Mouse (Mus musculus) spleen, embryonic (tissue): ENCODE data around the gene Scd3.

Experiments
- CTCF ChIA-PET: fragments of 350-600 bp; sonication (Branson Sonifier 250); formaldehyde crosslinking; loops from one replicate; lab custom pipeline; 2022; lab: Charles Lee

Gene Scd3

GRCm38 (mm10) chr19:44203015-44203564 lies at the start of gene Scd3:
Gene Scd3 (plus strand): TSS chr19:44203269.
- CTCF ChIA-PET, result no interaction called here

- CTCF ChIA-PET, result no interaction called here
Observed at GRCm38 (mm10) chr19:44153781-44154180, 49.3 kb upstream of the Scd3 start.

- CTCF ChIA-PET, result no interaction called here
Observed at GRCm38 (mm10) chr19:44157005-44157404, 46.1 kb upstream of the Scd3 start.

GRCm38 (mm10) chr19:44159386-44159785 lies 43.7 kb upstream of the Scd3 start:
- CTCF ChIA-PET, result interaction anchor here (0.6 kb wide), 1 partner anchor 387 kb away, joined by 5 read pairs; no protein-coding TSS in a partner anchor

GRCm38 (mm10) chr19:44161515-44161914 lies 41.6 kb upstream of the Scd3 start:
- CTCF ChIA-PET, result interaction anchor here (0.6 to 0.9 kb wide), 2 partner anchors 33 to 46 kb away, joined by 7 to 8 read pairs; no protein-coding TSS in a partner anchor

GRCm38 (mm10) chr19:44174835-44175234 lies 28.2 kb upstream of the Scd3 start:
- CTCF ChIA-PET, result no interaction called here

- CTCF ChIA-PET, result no interaction called here
Observed at GRCm38 (mm10) chr19:44176741-44177140, 26.3 kb upstream of the Scd3 start.

- CTCF ChIA-PET, result interaction anchor here (0.6 to 0.7 kb wide), 2 partner anchors 114 to 506 kb away, joined by 3 to 15 read pairs; no protein-coding TSS in a partner anchor
Observed at GRCm38 (mm10) chr19:44180502-44180901, 22.6 kb upstream of the Scd3 start.

GRCm38 (mm10) chr19:44183968-44184367 lies 19.1 kb upstream of the Scd3 start:
- CTCF ChIA-PET, result no interaction called here

- CTCF ChIA-PET, result no interaction called here
Observed at GRCm38 (mm10) chr19:44189056-44189455, 14.0 kb upstream of the Scd3 start.

- CTCF ChIA-PET, result no interaction called here
Observed at GRCm38 (mm10) chr19:44192342-44192741, 10.7 kb upstream of the Scd3 start, which contains the start of gene Pkd2l1. Gene Pkd2l1 (minus strand): TSS chr19:44192442.

GRCm38 (mm10) chr19:44193906-44194305 lies 9.2 kb upstream of the Scd3 start:
- CTCF ChIA-PET, result interaction anchor here (0.7 kb wide), 1 partner anchor 1414 kb away, joined by 13 read pairs; the partner anchor contains the start of gene Hps1

- CTCF ChIA-PET, result interaction anchor here (0.8 kb wide), 1 partner anchor 34 kb away, joined by 7 read pairs; no protein-coding TSS in a partner anchor
Observed at GRCm38 (mm10) chr19:44195138-44195537, 7.9 kb upstream of the Scd3 start.

- CTCF ChIA-PET, result no interaction called here
Observed at GRCm38 (mm10) chr19:44197053-44197852, 5.8 kb upstream of the Scd3 start.

GRCm38 (mm10) chr19:44198494-44198893 lies 4.6 kb upstream of the Scd3 start:
- CTCF ChIA-PET, result interaction anchor here (0.7 kb wide), 1 partner anchor 1895 kb away, joined by 8 read pairs; no protein-coding TSS in a partner anchor

- CTCF ChIA-PET, result interaction anchor here (0.7 kb wide), 1 partner anchor 1894 kb away, joined by 8 read pairs; no protein-coding TSS in a partner anchor
Observed at GRCm38 (mm10) chr19:44198964-44199363, 4.1 kb upstream of the Scd3 start.

GRCm38 (mm10) chr19:44207079-44207478 lies 4.0 kb downstream of the Scd3 start:
- CTCF ChIA-PET, result no interaction called here

GRCm38 (mm10) chr19:44215255-44215654 lies 12.2 kb downstream of the Scd3 start:
- CTCF ChIA-PET, result no interaction called here

GRCm38 (mm10) chr19:44217958-44218525 lies 15.0 kb downstream of the Scd3 start:
- CTCF ChIA-PET, result no interaction called here

GRCm38 (mm10) chr19:44225728-44226127 lies 22.7 kb downstream of the Scd3 start:
- CTCF ChIA-PET, result interaction anchor here (0.6 to 0.7 kb wide), 2 partner anchors 20 to 1264 kb away, joined by 3 to 4 read pairs; no protein-coding TSS in a partner anchor

GRCm38 (mm10) chr19:44229776-44230175 lies 26.7 kb downstream of the Scd3 start:
- CTCF ChIA-PET, result interaction anchor here (0.5 kb wide), 1 partner anchor 733 kb away, joined by 3 read pairs; no protein-coding TSS in a partner anchor

- CTCF ChIA-PET, result interaction anchor here (0.5 kb wide), 1 partner anchor 733 kb away, joined by 3 read pairs; no protein-coding TSS in a partner anchor
Observed at GRCm38 (mm10) chr19:44230212-44230611, 27.1 kb downstream of the Scd3 start.
